Mouse (Mus musculus) ES-Bruce4 (cell line): ENCODE results near the gene Ccdc62. TPM values are rescaled to one million over a fixed set of nuclear protein-coding genes. Genes with fewer than 3 reads are reported as not detected.

Experiments used
- H3K27ac ChIP-seq: 2 replicates; pipeline ENCODE4 v1.5.1; 2012; ENCODE audit warnings: low read length, inconsistent platforms; ENCODE audit not compliant: insufficient read depth
- H3K27me3 ChIP-seq: 2 replicates; pipeline ENCODE4 v1.6.1; 2012; ENCODE audit warnings: mild to moderate bottlenecking, low read length, inconsistent platforms; ENCODE audit not compliant: control insufficient read depth, poor library complexity, insufficient read depth, severe bottlenecking
- H3K36me3 ChIP-seq: 2 replicates; pipeline ENCODE4 v1.6.1; 2012; ENCODE audit warnings: inconsistent platforms, mild to moderate bottlenecking, low read length, moderate library complexity; ENCODE audit not compliant: control insufficient read depth, poor library complexity, insufficient read depth, severe bottlenecking
- H3K4me1 ChIP-seq: one replicate; pipeline ENCODE4 v1.8.1; 2011; ENCODE audit warnings: low read length; ENCODE audit not compliant: control insufficient read depth, insufficient read depth
- H3K4me3 ChIP-seq: 2 replicates; pipeline ENCODE4 v1.5.1; 2011; ENCODE audit warnings: low read depth, mild to moderate bottlenecking, low read length
- H3K9ac ChIP-seq: 2 replicates; pipeline ENCODE4 v1.6.1; 2012; ENCODE audit warnings: low read depth, mild to moderate bottlenecking, inconsistent platforms; ENCODE audit not compliant: poor library complexity, severe bottlenecking
- H3K9me3 ChIP-seq: replicated peaks from 2 replicates; pipeline ENCODE4 v1.6.1; 2012; ENCODE audit warnings: mild to moderate bottlenecking, low read length, inconsistent platforms; ENCODE audit not compliant: control insufficient read depth, poor library complexity, insufficient read depth, severe bottlenecking
- CTCF ChIP-seq: IDR thresholded peaks from one replicate; pipeline ENCODE4 v1.8.1; 2011; ENCODE audit warnings: low read depth, low read length
- EP300 ChIP-seq: IDR thresholded peaks from 2 replicates; pipeline ENCODE4 v1.6.1; 2011; ENCODE audit warnings: low read depth, low read length; ENCODE audit not compliant: insufficient read depth
- POLR2A ChIP-seq: IDR thresholded peaks from one replicate; pipeline ENCODE4 v1.8.1; 2011; ENCODE audit warnings: low read length; ENCODE audit not compliant: insufficient read depth
- polyA plus RNA-seq: library from polyadenylated mRNA; stranded (reverse); fragments of >200 nt; gene quantifications from 2 replicates; pipeline ENCODE4 v1.2.4, GENCODE M21; 2011; ENCODE audit warnings: low read depth; ENCODE audit not compliant: missing spikeins, insufficient read depth, insufficient read length

Gene Ccdc62
- polyA plus RNA-seq, 1 experiment = 5.4 TPM

DNA sequence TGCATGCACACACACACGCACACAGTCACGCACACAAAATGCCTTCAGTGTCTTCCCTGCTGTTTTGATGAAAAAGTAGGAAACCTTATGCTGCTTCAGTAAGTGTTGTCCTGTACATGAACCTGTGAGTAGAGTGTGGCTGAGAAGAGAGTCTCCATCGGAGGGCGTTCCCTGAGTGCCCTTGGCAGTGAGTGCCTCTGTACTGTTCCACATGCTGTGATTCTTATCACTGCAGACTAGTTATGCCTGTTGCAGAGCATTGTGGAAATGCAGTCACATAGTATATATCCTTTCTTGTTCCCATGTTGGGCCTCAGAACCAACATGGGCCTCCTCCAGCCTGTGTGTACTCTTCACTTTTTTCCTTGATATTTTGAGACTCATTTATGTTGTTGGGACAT is 33.7 kb downstream of the Ccdc62 start:
- no peaks in the 10 kb centered on the region for H3K9me3 ChIP-seq
- no peaks in the 10 kb centered on the region for H3K4me1 ChIP-seq
- H3K27me3 ChIP-seq = no peaks in the 10 kb centered on the region
- no peak overlapping the region for H3K9ac ChIP-seq
- no peak overlapping the region for H3K4me3 ChIP-seq
- no peaks in the 10 kb centered on the region for H3K36me3 ChIP-seq
- TF ChIP-seq EP300 (no peak), CTCF (no peak), POLR2A (no peak)
- H3K27ac ChIP-seq = no peak overlapping the region

DNA sequence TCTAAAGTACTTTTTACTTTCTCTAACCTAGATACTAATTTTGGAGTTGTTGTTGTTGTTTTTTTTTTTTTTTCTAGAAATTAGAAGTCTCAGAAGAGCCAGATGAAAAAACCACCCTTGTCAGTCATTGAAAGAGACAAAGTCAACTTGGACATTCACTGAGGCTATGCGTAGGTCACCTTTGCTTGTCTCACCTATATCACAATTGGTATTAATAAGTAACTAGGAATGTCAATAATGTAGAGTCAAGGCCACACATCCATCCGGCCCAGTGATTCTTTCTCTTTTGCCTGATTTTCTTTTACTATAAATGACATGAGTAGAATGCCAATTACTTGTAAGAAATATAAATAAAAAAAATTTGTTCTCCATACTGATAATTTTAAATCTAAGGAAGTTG is 36.3 kb downstream of the Ccdc62 start:
- no peak overlapping the region for H3K27ac ChIP-seq
- no peak for TF ChIP-seq EP300
- no peak for TF ChIP-seq CTCF
- no peak for TF ChIP-seq POLR2A
- H3K27me3 ChIP-seq = no peaks in the 10 kb centered on the region
- H3K4me1 ChIP-seq = no peaks in the 10 kb centered on the region
- no peak overlapping the region for H3K9ac ChIP-seq
- H3K4me3 ChIP-seq = no peak overlapping the region
- no peaks in the 10 kb centered on the region for H3K36me3 ChIP-seq
- H3K9me3 ChIP-seq = no peaks in the 10 kb centered on the region

DNA sequence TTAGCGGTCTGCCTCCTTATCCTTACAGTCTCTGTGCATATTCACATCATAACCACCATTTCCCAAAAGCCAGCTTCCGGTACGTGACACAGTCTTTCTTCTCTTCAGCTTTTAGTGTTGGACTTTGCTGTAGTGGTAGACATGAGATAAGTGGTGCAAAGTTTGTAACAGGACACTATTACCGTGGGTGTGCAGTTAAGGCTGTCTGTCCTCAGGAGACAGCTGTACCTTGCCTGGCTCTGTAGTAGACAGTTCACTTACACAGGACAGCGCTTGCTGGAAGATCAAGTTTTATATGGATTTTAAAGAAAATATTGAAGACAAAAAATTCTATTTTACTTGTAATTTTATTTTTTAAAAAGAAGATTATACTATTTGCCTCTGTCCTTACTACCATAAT is 38.0 kb downstream of the Ccdc62 start:
- TF ChIP-seq CTCF (no peak), POLR2A (no peak)
- Histone ChIP-seq H3K4me1 (no peaks in the 10 kb centered on the region), H3K36me3 (no peaks in the 10 kb centered on the region), H3K9ac (no peak overlapping the region), H3K27me3 (no peaks in the 10 kb centered on the region), H3K27ac (no peak overlapping the region), H3K9me3 (no peaks in the 10 kb centered on the region), H3K4me3 (no peak overlapping the region)

DNA sequence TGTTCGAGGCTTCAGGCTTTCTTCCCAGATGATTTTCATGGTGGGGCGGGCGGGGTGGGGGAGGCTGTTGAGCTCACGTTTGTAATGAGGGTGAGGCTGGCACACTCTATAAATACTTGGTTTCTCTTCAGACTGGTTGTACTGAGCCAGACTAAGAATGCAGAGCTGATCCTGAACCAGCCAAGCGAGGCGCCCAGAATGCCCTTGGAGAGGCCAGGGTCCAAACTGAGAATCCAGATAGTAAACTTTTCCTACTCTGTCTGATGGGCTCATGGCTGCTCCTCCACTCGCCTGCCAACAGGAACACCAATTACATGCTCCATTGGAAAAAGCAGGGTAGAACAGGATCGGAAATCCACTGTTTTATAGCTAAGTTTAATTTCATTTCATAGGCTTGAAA is 38.7 kb downstream of the Ccdc62 start:
- no peak for TF ChIP-seq CTCF
- TF ChIP-seq POLR2A = no peak
- TF ChIP-seq EP300 = no peak
- H3K4me3 ChIP-seq = no peak overlapping the region
- no peaks in the 10 kb centered on the region for H3K27me3 ChIP-seq
- H3K9me3 ChIP-seq = no peaks in the 10 kb centered on the region
- H3K27ac ChIP-seq = no peak overlapping the region
- H3K9ac ChIP-seq = no peak overlapping the region
- H3K4me1 ChIP-seq = no peaks in the 10 kb centered on the region
- no peaks in the 10 kb centered on the region for H3K36me3 ChIP-seq

DNA sequence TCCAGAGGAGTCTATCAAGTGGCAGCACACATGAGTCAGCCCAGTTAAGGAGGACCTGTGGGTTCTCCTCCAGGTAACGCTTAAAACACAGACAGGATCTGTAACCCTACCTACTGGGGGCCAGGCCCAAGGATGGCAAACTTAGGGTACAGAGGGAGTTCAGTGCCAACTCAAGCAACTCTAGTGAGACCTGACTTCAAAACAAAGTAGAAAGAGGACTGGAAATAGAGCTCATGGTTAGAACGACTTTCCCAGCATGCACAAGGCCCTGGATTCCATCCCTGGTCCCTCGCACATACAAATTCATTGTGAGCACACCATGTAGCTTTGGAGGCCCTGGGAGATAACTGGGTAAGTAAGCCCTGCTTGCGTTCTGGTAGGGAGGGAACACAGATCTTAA is 40.1 kb downstream of the Ccdc62 start:
- Histone ChIP-seq H3K9me3 (no peaks in the 10 kb centered on the region), H3K4me3 (no peak overlapping the region), H3K27ac (no peak overlapping the region), H3K9ac (no peak overlapping the region), H3K27me3 (no peaks in the 10 kb centered on the region), H3K4me1 (no peaks in the 10 kb centered on the region), H3K36me3 (no peaks in the 10 kb centered on the region)
- TF ChIP-seq POLR2A (no peak), EP300 (no peak), CTCF (no peak)

DNA sequence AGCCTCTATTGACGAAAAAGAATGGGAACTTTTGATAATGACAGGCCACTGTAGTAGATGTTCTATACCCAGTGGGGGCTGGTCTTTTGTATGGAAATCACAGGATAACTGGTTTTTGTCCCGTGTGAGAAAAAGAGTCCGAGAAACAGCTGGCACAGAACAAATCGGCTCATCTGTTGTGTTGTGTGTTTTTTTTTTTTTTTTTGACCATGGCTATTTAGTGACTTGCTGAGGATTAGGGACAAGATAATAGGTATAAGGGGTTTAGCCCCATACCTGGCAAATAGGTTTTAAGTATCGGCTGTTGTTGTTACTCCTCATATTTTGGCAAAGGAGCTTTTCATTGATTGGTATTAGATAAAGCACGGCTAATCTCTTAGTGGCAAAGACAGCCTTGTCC is 42.0 kb downstream of the Ccdc62 start:
- no peaks in the 10 kb centered on the region for H3K9me3 ChIP-seq
- H3K4me3 ChIP-seq = no peak overlapping the region
- H3K4me1 ChIP-seq = no peaks in the 10 kb centered on the region
- TF ChIP-seq POLR2A (no peak), EP300 (no peak), CTCF (no peak)
- H3K27ac ChIP-seq = no peak overlapping the region
- H3K27me3 ChIP-seq = no peaks in the 10 kb centered on the region
- no peaks in the 10 kb centered on the region for H3K36me3 ChIP-seq
- H3K9ac ChIP-seq = no peak overlapping the region
